Mouse (Mus musculus): ENCODE results near the gene Thsd4.

GRCm38 (mm10) chr9:60139446-60139845, 382.4 kb downstream of the Thsd4 start:
- TF ChIP-seq CTCF (IDR thresholded peaks at IDR 0.05; ENCODE audit: control insufficient read depth, insufficient read depth, insufficient read length) (no peak), MYOD1 (IDR thresholded peaks at IDR 0.05; ENCODE audit: control insufficient read depth, insufficient read length, low read depth) (no peak), USF1 (IDR thresholded peaks at IDR 0.05; ENCODE audit: low read depth) (no peak), FOSL1 (IDR thresholded peaks at IDR 0.05; ENCODE audit: insufficient read depth, low read length, poor library complexity, severe bottlenecking) (no peak), CEBPB (IDR thresholded peaks at IDR 0.05; ENCODE audit: low read depth) (no peak)
